In the genomic region with DNA sequence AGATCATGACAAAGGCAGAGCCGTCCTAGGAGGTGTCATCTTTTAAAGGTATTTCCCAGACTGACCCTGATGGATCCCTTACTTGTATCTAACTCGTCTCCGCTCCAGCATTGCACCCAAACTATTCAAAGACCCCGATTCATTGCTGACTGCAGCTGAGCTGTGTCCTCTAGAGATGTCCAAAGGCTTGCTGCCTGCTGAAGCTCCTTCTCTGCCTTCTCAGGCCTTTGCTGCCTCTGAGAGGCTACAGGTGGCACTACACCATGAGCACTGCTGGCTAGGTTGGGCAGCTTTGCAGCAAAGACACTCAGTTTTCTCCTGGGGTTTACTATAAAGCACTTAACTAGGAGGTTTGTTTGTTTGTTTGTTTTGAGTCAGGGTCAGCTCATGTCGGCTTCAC, we compare ENCODE assay signal across 8 mouse cellular contexts. TPM values are rescaled to one million over a fixed set of nuclear protein-coding genes. Genes with fewer than 3 reads are reported as not detected.
DNase-seq lines count a peak whose midpoint lies in the region; ATAC-seq and TF ChIP-seq lines count a peak whose summit lies in the region.

No protein-coding gene starts in this region.

- TF ChIP-seq EP300 in stomach, postnatal 0 days (optimal IDR thresholded peaks at IDR 0.05), result no peak

- H3K9me3 ChIP-seq in hindbrain, embryonic 16.5 days (ENCODE audit: control insufficient read depth, low read length), result no peaks in the 10 kb centered on the region
- no peaks in the 10 kb centered on the region for H3K9me3 ChIP-seq in stomach, postnatal 0 days (ENCODE audit: control insufficient read depth, low read length)

- peak; percentile 94 for TF ChIP-seq CTCF in embryonic fibroblast, embryonic 13.5 days (IDR thresholded peaks at IDR 0.05; ENCODE audit: borderline replicate concordance, insufficient read depth, low read length)
- peak; percentile 96 for TF ChIP-seq CTCF in stomach, postnatal 0 days (IDR thresholded peaks at IDR 0.05; ENCODE audit: low read depth)

- H3K4me2 ChIP-seq in hindbrain, embryonic 16.5 days (ENCODE audit: low read length), result no peak overlapping the region
- no peak overlapping the region for H3K4me2 ChIP-seq in stomach, postnatal 0 days (replicated peaks; ENCODE audit: low read depth)

- no peaks in the 10 kb centered on the region for H3K36me3 ChIP-seq in hindbrain, embryonic 16.5 days (ENCODE audit: control insufficient read depth, insufficient read depth, low read length)
- no peaks in the 10 kb centered on the region for H3K36me3 ChIP-seq in stomach, postnatal 0 days (ENCODE audit: control insufficient read depth, insufficient read depth, low read length)

- WGBS in hindbrain, embryonic 16.5 days, result 39% methylated on average over 5 of the region's 5 CpGs
- WGBS in stomach, postnatal 0 days, result 40% methylated on average over 5 of the region's 5 CpGs

- ATAC-seq in CD4-positive, CD25-positive, alpha-beta regulatory T cell, adult 4 months, result no peak
- peak; percentile 83 for ATAC-seq in hindbrain, embryonic 16.5 days
- ATAC-seq in megakaryocyte progenitor cell, adult 5-6 weeks (replicated peaks; ENCODE audit: poor library complexity), result peak; percentile 74
- ATAC-seq in stomach, postnatal 0 days (ENCODE audit: low FRiP score, low TSS enrichment), result peak; percentile 69; the same call in 1 of the 2 replicates

- H3K27me3 ChIP-seq in hindbrain, embryonic 16.5 days (replicated peaks; ENCODE audit: control insufficient read depth, insufficient read depth, low read length), result no peaks in the 10 kb centered on the region
- H3K27me3 ChIP-seq in stomach, postnatal 0 days (ENCODE audit: control insufficient read depth, insufficient read depth, low read length), result no peaks in the 10 kb centered on the region

- H3K9ac ChIP-seq in hindbrain, embryonic 16.5 days (ENCODE audit: low read depth, low read length), result no peak overlapping the region
- H3K9ac ChIP-seq in stomach, postnatal 0 days (ENCODE audit: low read length), result no peak overlapping the region

- DNase-seq in CD4-positive, CD25-positive, alpha-beta regulatory T cell, adult 2 months (ENCODE audit: low read depth, low spot score), result peak; percentile 45
- DNase-seq in adrenal gland, postnatal 14 days, result peak; percentile 73
- DNase-seq in left cerebral cortex, adult 11 months (ENCODE audit: low spot score), result peak; percentile 50
- DNase-seq in stomach, postnatal 0 days (ENCODE audit: low spot score), result peak; percentile 68

- no peaks in the 10 kb centered on the region for H3K4me1 ChIP-seq in embryonic fibroblast, embryonic 13.5 days (ENCODE audit: control insufficient read depth, insufficient read depth, low read length)
- peaks cover 5% of the 10 kb centered on the region for H3K4me1 ChIP-seq in hindbrain, embryonic 16.5 days (ENCODE audit: control insufficient read depth, insufficient read depth, low read depth, low read length)
- H3K4me1 ChIP-seq in stomach, postnatal 0 days (replicated peaks; ENCODE audit: control insufficient read depth, insufficient read depth), result no peaks in the 10 kb centered on the region

- no peak overlapping the region for H3K4me3 ChIP-seq in embryonic fibroblast, embryonic 13.5 days (ENCODE audit: insufficient read depth, low read length)
- H3K4me3 ChIP-seq in hindbrain, embryonic 16.5 days (ENCODE audit: low read length), result no peak overlapping the region
- no peak overlapping the region for H3K4me3 ChIP-seq in stomach, postnatal 0 days (ENCODE audit: low read depth, low read length)

- no peak for TF ChIP-seq POLR2A in embryonic fibroblast, embryonic 13.5 days (IDR thresholded peaks at IDR 0.05; ENCODE audit: low read depth, low read length)

- no peak overlapping the region for H3K27ac ChIP-seq in embryonic fibroblast, embryonic 13.5 days (ENCODE audit: insufficient read depth, low read length)
- H3K27ac ChIP-seq in hindbrain, embryonic 16.5 days (ENCODE audit: low read depth, low read length), result no peak overlapping the region
- H3K27ac ChIP-seq in stomach, postnatal 0 days (replicated peaks), result no peak overlapping the region

RNA-seq across cellular contexts. Expression of a gene that starts 2.6 kb away (rescaled TPM):
- under 1 TPM in 1 of 2 experiments, not detected in 1; 0.13 TPM for polyA plus RNA-seq in CD4-positive, CD25-positive, alpha-beta regulatory T cell, adult 4 months (2017; shearing (Covaris generic))
- total RNA-seq in adrenal gland, postnatal 14 days (2021), result 3.3 and 4.0 TPM in 2 replicates
- 0.76 and 1.2 TPM in 2 replicates for polyA plus RNA-seq in embryonic fibroblast, embryonic 13.5 days (2011; ENCODE audit: insufficient read length, low read depth, missing spikeins)
- polyA plus RNA-seq in hindbrain, embryonic 16.5 days (2015; fragmentation: Nextera tagmentation; extraction: Ambion mirVana), result 17.8 and 18.2 TPM in 2 replicates
- total RNA-seq in megakaryocyte progenitor cell, adult 5-6 weeks (2015), result 2.1 and 2.2 TPM in 2 replicates
- 2.2 and 4.8 TPM in 2 replicates for total RNA-seq in megakaryocyte progenitor cell, adult 5-6 weeks (2017)
- 3.6 and 3.8 TPM in 2 replicates for polyA plus RNA-seq in stomach, postnatal 0 days (2015; fragmentation: Nextera tagmentation; extraction: Ambion mirVana)

RNA-seq across cellular contexts. Expression of a gene that starts 26.0 kb away (rescaled TPM):
- 10 to 100 TPM; 18.3 to 31.2 TPM for polyA plus RNA-seq in CD4-positive, CD25-positive, alpha-beta regulatory T cell, adult 4 months (2017; shearing (Covaris generic))
- 8.9 and 9.3 TPM in 2 replicates for total RNA-seq in adrenal gland, postnatal 14 days (2021)
- polyA plus RNA-seq in embryonic fibroblast, embryonic 13.5 days (2011; ENCODE audit: insufficient read length, low read depth, missing spikeins), result 11.3 and 12.1 TPM in 2 replicates
- 17.5 and 20.7 TPM in 2 replicates for polyA plus RNA-seq in hindbrain, embryonic 16.5 days (2015; fragmentation: Nextera tagmentation; extraction: Ambion mirVana)
- total RNA-seq in megakaryocyte progenitor cell, adult 5-6 weeks (2015), result 8.9 and 9.4 TPM in 2 replicates
- 9.3 and 11.3 TPM in 2 replicates for total RNA-seq in megakaryocyte progenitor cell, adult 5-6 weeks (2017)
- polyA plus RNA-seq in stomach, postnatal 0 days (2015; fragmentation: Nextera tagmentation; extraction: Ambion mirVana), result 10.1 and 11.1 TPM in 2 replicates

RNA-seq across cellular contexts. Expression of a gene that starts 27.3 kb away (rescaled TPM):
- 1 to 10 TPM; 4.1 to 9.2 TPM for polyA plus RNA-seq in CD4-positive, CD25-positive, alpha-beta regulatory T cell, adult 4 months (2017; shearing (Covaris generic))
- 9.1 and 13.8 TPM in 2 replicates for total RNA-seq in adrenal gland, postnatal 14 days (2021)
- polyA plus RNA-seq in embryonic fibroblast, embryonic 13.5 days (2011; ENCODE audit: insufficient read length, low read depth, missing spikeins), result 18.0 and 23.9 TPM in 2 replicates
- 19.6 and 22.7 TPM in 2 replicates for polyA plus RNA-seq in hindbrain, embryonic 16.5 days (2015; fragmentation: Nextera tagmentation; extraction: Ambion mirVana)
- total RNA-seq in megakaryocyte progenitor cell, adult 5-6 weeks (2015), result 6.5 and 9.4 TPM in 2 replicates
- total RNA-seq in megakaryocyte progenitor cell, adult 5-6 weeks (2017), result 1.5 and 3.1 TPM in 2 replicates
- 10.0 and 10.2 TPM in 2 replicates for polyA plus RNA-seq in stomach, postnatal 0 days (2015; fragmentation: Nextera tagmentation; extraction: Ambion mirVana)
